23 mouse cellular contexts compared by ENCODE assay signal in the genomic region with DNA sequence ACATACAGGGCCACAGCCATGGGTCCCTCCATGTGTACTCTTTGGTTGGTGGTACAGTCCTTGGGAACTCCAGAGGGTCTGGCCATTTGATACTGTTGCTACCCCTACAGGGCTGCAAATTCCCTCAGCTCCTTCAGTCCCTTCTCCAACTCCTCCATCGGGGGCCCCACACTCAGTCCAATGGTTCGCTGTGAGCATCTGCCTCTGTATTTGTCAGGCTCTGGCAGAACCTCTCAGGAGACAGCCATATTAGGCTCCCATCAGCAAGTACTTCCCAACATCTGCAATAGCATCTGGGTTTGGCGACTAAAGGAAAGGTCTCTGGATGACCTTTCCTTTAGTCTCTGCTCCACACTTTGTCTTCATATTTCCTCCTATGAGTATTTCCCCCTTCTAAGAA. TPM values are rescaled to one million over a fixed set of nuclear protein-coding genes. Genes with fewer than 3 reads are reported as not detected.
"Had no signal": no experiment of that assay in that cellular context is flagged by ENCODE, and none has a peak within 500 bp of the region (broad histone marks: within the 10 kb centered on the region; RNA-seq: fewer than 3 reads in every experiment).

No protein-coding gene starts in this region.

- H3K9ac ChIP-seq: liver, embryonic 13.5 days had no signal

- H3K27ac ChIP-seq: kidney, postnatal 0 days; left cerebral cortex, adult 2 months; liver, embryonic 13.5 days had no signal

- H3K4me2 ChIP-seq: liver, embryonic 13.5 days; midbrain, embryonic 11.5 days had no signal

- H3K27me3 ChIP-seq: liver, embryonic 13.5 days had no signal

- H3K9me3 ChIP-seq: liver, embryonic 13.5 days had no signal

- DNase-seq: kidney, postnatal 25 days; layer of hippocampus, postnatal 36 days; liver, embryonic 13.5 days; midbrain, embryonic 14.5 days; right cerebral cortex, postnatal 14 days; right cerebral cortex, postnatal 4 days; thymus, postnatal 25 days had no signal

- H3K4me3 ChIP-seq: left cerebral cortex, adult 2 months; liver, embryonic 13.5 days had no signal

RNA-seq across cellular contexts. Expression of a gene that starts 18.9 kb away (rescaled TPM):
- total RNA-seq: layer of hippocampus, adult 8-10 months; layer of hippocampus, postnatal 10 days; layer of hippocampus, postnatal 36 days; left cerebral cortex, adult 2 months; left cerebral cortex, postnatal 10 days; left cerebral cortex, postnatal 36 days; megakaryocyte progenitor cell, adult 5-6 weeks; megakaryocyte-erythroid progenitor cell, adult 5-6 weeks; midbrain, postnatal 0 days had no signal
- polyA plus RNA-seq: kidney, embryonic 14.5 days; limb, embryonic 11.5 days; liver, embryonic 13.5 days; lung, embryonic 16.5 days; midbrain, embryonic 11.5 days; midbrain, embryonic 14.5 days; midbrain, postnatal 0 days; neural tube, embryonic 11.5 days; neural tube, embryonic 14.5 days had no signal

RNA-seq across cellular contexts. Expression of a gene that starts 45.4 kb away (rescaled TPM):
- total RNA-seq: layer of hippocampus, adult 8-10 months; layer of hippocampus, postnatal 10 days; layer of hippocampus, postnatal 36 days; left cerebral cortex, adult 2 months; left cerebral cortex, postnatal 10 days; left cerebral cortex, postnatal 36 days; megakaryocyte progenitor cell, adult 5-6 weeks; megakaryocyte-erythroid progenitor cell, adult 5-6 weeks; midbrain, postnatal 0 days had no signal
- polyA plus RNA-seq: kidney, embryonic 14.5 days; limb, embryonic 11.5 days; liver, embryonic 13.5 days; lung, embryonic 16.5 days; midbrain, embryonic 11.5 days; midbrain, embryonic 14.5 days; midbrain, postnatal 0 days; neural tube, embryonic 11.5 days; neural tube, embryonic 14.5 days; thymus, postnatal 0 days had no signal
